Mouse (Mus musculus) embryo, embryonic 10.5 days (tissue): ENCODE measurements around the gene Slc6a12.

Source experiments
- DNase-seq: peaks from one replicate; pipeline ENCODE4 v3.0.0-alpha.2; 2015; ENCODE audit warnings: low spot score

Slc6a12 gene

DNA sequence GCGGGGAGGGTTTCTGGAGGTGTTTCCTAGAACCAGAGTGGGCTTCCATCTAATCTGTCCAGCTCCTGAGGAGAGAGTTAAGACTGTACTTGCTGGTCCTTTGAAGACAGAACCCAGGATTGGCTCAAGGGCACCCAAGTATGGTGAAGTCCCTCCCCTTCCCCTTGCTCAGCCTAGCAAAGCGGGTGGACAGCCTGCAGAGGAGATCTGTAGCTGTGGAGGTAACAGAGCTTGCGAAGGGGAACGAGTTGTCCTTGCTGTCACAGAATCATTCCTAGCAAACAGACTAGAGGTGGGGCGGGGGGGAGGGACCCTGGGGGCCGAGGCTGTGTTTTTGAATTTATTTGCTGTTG is 871 bp downstream of the Slc6a12 start:
- DNase-seq = no peak

DNA sequence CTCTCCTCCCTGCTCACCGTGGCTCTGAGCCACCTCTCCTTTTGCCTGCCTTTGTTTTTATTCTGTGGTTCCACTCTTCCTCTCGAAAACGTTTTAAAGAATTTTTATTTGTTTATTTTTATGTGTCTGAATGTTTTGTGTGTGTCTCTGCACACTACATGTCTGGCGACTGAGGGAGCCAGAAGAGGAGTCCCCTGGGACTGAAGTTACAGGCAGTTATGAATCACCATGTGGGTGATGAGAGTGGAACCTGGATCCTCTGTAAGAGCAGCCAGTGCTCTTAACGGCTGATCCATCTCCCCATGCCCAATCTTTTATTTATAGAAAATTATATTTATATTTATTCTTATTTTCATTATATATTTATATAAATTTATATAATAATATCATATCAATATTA is 1.5 kb downstream of the Slc6a12 start:
- DNase-seq = no peak

- peak; percentile 35 for DNase-seq
Measured at GRCm38 (mm10) chr6:121346428-121346827, 3.6 kb downstream of the Slc6a12 start.

GRCm38 (mm10) chr6:121352276-121352675 is 9.4 kb downstream of the Slc6a12 start:
- DNase-seq = no peak

GRCm38 (mm10) chr6:121356041-121356440 is 13.2 kb downstream of the Slc6a12 start:
- no peak for DNase-seq

- DNase-seq = no peak
Measured at GRCm38 (mm10) chr6:121357232-121357631, 14.4 kb downstream of the Slc6a12 start.

- DNase-seq = no peak
Measured at GRCm38 (mm10) chr6:121363061-121363460, 20.2 kb downstream of the Slc6a12 start.

DNA sequence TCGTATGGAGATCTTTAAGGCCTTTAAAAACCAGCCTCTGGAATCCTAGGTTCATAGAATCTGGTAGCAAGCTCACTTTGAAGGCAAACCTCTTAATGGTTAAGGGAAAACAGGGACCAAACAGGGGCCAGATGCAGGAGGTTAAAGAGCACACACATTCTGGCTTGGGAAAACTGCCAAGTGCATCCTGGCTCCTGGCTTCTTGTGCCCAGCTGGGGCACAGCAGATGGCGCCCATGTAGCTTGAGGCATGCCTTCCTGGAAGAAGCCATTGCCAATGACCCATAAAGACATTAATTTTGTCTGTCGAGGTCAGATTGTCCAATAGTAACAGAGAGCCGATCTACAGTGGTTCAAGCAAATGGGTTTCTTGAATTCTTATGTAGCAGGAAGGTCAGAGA is 21.1 kb downstream of the Slc6a12 start:
- DNase-seq = no peak

- DNase-seq = peak; percentile 58
Measured at GRCm38 (mm10) chr6:121366537-121366936, 23.7 kb downstream of the Slc6a12 start.

GRCm38 (mm10) chr6:121367099-121367498 is 24.2 kb downstream of the Slc6a12 start:
- no peak for DNase-seq

- no peak for DNase-seq
Measured at GRCm38 (mm10) chr6:121371197-121371980, 28.5 kb downstream of the Slc6a12 start.

GRCm38 (mm10) chr6:121376159-121376558 is 33.3 kb downstream of the Slc6a12 start:
- no peak for DNase-seq

- DNase-seq = no peak
Measured at GRCm38 (mm10) chr6:121378256-121378655, 35.4 kb downstream of the Slc6a12 start.

- DNase-seq = no peak
Measured at GRCm38 (mm10) chr6:121380576-121380975, 37.7 kb downstream of the Slc6a12 start.

- DNase-seq = no peak
Measured at GRCm38 (mm10) chr6:121382071-121382470, 39.2 kb downstream of the Slc6a12 start.

- DNase-seq = no peak
Measured at GRCm38 (mm10) chr6:121385397-121385796, 42.5 kb downstream of the Slc6a12 start.

- DNase-seq = no peak
Measured at GRCm38 (mm10) chr6:121392610-121393252, 49.9 kb downstream of the Slc6a12 start.

DNA sequence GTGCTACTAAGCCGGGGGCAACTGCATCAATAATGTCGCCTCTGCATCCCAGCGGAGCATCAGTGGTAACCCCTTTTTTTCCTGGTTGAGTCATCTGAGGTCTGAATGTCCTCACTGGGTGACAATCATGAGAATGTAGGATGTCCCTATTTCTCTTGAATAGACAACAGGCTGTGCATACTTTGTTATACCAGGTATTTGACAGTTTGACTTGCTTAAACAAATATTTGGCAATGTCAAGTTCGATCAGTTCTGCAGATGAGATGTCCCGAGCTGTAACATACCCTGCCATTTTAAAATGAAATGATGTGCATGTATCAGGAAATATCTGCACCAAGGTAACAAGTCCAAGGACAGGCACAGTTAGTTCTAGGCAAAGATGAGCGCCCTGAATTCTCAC is 58.3 kb downstream of the Slc6a12 start:
- DNase-seq = no peak

DNA sequence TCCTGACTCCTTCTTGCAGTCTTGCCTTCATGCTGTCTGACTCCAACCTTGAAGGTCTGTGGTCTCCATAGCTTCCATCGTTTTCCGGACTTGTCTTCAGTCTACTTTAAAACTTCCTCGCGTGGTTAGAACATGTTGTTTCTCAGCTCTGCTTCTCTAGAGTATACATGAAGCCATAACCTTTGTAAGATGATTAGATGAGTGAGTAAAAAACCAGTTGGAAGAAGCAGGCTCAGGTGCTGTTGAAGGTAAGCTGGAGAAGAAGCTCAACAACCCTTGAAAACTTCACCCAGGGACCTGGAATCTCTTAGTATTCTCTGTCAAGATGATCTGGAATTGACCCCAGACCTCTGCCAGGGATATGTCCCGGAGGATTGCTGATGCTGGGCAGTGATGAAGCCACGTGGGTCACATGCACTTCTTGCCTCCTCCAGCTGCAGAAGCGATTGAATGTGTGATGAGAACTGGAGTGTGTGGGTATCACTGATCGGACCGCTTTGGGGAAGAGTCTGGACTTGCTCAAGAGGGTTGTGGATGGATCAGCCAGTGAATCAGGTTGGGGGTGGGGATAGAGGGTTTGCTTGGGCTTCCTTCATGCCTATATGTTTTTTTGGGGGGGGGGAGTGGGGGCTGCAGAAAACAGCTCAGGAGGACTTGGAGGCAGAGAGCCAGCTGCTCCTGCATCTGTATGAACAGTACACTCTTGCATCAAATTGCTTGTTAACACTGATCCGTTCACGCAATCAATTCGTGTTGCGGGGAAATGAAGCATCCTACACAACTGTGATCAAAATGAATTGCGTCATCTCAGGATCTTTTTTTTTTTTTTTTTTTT is 59.2 kb downstream of the Slc6a12 start:
- no peak for DNase-seq

DNA sequence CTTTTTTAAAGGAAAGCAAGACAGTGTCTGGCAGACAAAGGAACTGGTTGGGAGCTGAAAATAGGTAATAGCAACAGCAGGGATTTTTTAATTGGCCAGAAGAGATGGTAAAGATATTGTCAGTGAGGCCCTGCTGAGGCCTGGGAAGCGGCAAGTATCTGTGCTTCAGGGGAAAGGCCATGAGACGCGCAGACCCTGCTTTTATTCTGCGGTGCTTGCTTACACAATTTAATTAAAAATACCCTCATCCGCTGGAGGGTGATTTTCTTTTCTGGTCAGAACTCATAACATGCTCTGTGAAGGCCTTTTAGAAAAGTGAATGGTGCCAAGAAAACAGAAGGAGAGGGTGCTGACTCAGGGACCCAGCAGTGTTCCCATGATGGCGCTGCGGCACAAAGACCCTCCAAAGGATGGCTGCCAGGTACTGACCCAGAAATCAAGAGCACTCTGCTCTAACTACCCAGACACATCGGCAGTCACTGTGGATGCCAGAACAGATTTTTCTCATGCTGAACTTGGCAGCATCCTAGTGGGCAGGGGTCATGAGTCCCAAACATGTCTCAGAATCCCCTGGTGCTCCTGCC is 59.9 kb downstream of the Slc6a12 start:
- DNase-seq = no peak

DNA sequence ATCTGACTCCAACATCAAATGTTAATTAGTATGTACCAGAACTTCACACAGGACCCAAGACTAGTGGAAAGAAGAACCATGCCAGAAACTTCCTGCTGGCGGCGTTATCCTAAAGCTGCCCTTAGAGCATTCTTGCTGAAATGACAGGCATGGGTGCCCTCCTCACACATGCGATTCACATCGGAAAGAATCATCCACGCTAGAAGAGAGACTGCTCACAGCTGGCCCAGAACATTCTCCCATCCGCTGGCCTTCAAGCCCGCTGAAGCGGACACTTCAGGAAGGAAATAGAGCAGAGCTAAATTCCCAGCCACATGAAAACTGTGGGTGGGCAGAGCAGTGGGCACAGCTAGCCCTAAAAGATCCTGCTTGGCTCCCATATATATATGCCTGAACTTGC is 62.4 kb downstream of the Slc6a12 start:
- DNase-seq = no peak

DNA sequence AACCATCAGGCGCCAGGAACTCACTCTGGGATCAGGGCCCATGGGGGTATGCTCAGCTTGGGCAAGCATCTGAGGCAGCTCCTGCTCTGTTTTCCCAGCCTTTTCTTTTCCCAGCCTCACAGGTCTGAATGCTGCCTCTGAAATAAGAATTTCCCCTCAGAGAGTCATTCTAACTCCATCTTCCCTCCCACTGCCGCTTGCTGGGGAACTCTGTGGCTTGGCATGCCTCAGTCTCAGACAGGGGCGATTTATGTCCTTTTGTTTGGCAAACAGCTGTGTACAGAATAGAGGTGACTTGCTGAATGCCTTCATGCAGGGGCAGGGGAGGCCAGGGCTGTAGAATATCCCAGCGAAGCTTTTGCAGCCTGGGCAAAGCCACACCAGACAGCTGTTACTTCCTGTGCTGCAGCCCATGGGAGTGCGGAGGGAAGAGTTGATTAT is 64.7 kb downstream of the Slc6a12 start:
- DNase-seq = peak; percentile 28
